Comparison of ENCODE assay signal across 10 mouse cellular contexts in genomic region chr1:136045774-136046173, GRCm38 (mm10). TPM values are rescaled to one million over a fixed set of nuclear protein-coding genes. Genes with fewer than 3 reads are reported as not detected.
DNase-seq lines count a peak whose midpoint lies in the region; ATAC-seq and TF ChIP-seq lines count a peak whose summit lies in the region.
"Had no signal": no experiment of that assay in that cellular context is flagged by ENCODE, and none has a peak within 500 bp of the region (broad histone marks: within the 10 kb centered on the region; RNA-seq: fewer than 3 reads in every experiment).

No protein-coding gene starts in this region.

- H3K4me1 ChIP-seq in neural tube, embryonic 15.5 days, result peaks cover 12% of the 10 kb centered on the region
- H3K4me1 ChIP-seq in embryonic facial prominence, embryonic 14.5 days (ENCODE audit: control insufficient read depth, insufficient read depth, low read length), result peaks cover 3% of the 10 kb centered on the region; the same call in 1 of the 2 replicates
- H3K4me1 ChIP-seq in intestine, postnatal 0 days (replicated peaks; ENCODE audit: control insufficient read depth, insufficient read depth, low read length), result no peaks in the 10 kb centered on the region
- no peaks in the 10 kb centered on the region for H3K4me1 ChIP-seq in liver, adult 2 months (ENCODE audit: control insufficient read depth, insufficient read depth, low read length)

- no peaks in the 10 kb centered on the region for H3K79me2 ChIP-seq in liver, adult 2 months (ENCODE audit: control insufficient read depth, insufficient read depth, low read length)

- peak; percentile 52 for DNase-seq in neural tube, embryonic 10.5 days (ENCODE audit: extremely low spot score, low spot score)
- peak; percentile 69 for DNase-seq in adrenal gland, postnatal 14 days
- peak; percentile 59 for DNase-seq in embryonic facial prominence, embryonic 14.5 days (ENCODE audit: low spot score)
- peak; percentile 24 for DNase-seq in liver, adult 2 months (ENCODE audit: extremely low read depth, low read depth, low spot score)
- DNase-seq in ovary, postnatal 14 days (ENCODE audit: low spot score), result peak; percentile 42
- peak; percentile 64 for DNase-seq in thymus, postnatal 25 days

- H3K9me3 ChIP-seq in neural tube, embryonic 15.5 days (replicated peaks), result no peaks in the 10 kb centered on the region
- H3K9me3 ChIP-seq in embryonic facial prominence, embryonic 14.5 days (ENCODE audit: control insufficient read depth, low read length), result no peaks in the 10 kb centered on the region
- no peaks in the 10 kb centered on the region for H3K9me3 ChIP-seq in intestine, postnatal 0 days (ENCODE audit: control insufficient read depth)
- H3K9me3 ChIP-seq: heart, embryonic 13.5 days; neural tube, embryonic 13.5 days had no signal

- no peak overlapping the region for H3K9ac ChIP-seq in neural tube, embryonic 15.5 days (replicated peaks)
- H3K9ac ChIP-seq in embryonic facial prominence, embryonic 14.5 days (ENCODE audit: low read depth, low read length), result no peak overlapping the region
- H3K9ac ChIP-seq in intestine, postnatal 0 days (ENCODE audit: low read depth, low read length), result no peak overlapping the region
- H3K9ac ChIP-seq in liver, adult 2 months (ENCODE audit: low read depth, low read length), result no peak overlapping the region
- H3K9ac ChIP-seq: heart, embryonic 13.5 days; neural tube, embryonic 13.5 days had no signal

- peak; percentile 83 for TF ChIP-seq CTCF in intestine, postnatal 0 days (IDR thresholded peaks at IDR 0.05; ENCODE audit: low read depth)
- peak; percentile 84 for TF ChIP-seq CTCF in liver, adult 2 months (IDR thresholded peaks at IDR 0.05; ENCODE audit: low read depth, low read length)

- no peak overlapping the region for H3K4me2 ChIP-seq in neural tube, embryonic 15.5 days
- no peak overlapping the region for H3K4me2 ChIP-seq in embryonic facial prominence, embryonic 14.5 days (ENCODE audit: low read depth, low read length)
- H3K4me2 ChIP-seq in intestine, postnatal 0 days (replicated peaks; ENCODE audit: low read depth), result no peak overlapping the region
- H3K4me2 ChIP-seq: heart, embryonic 13.5 days; neural tube, embryonic 13.5 days had no signal

- 11% methylated on average over 4 of the region's 4 CpGs for WGBS in neural tube, embryonic 15.5 days
- WGBS in embryonic facial prominence, embryonic 14.5 days, result 12% methylated on average over 4 of the region's 4 CpGs
- 20% methylated on average over 4 of the region's 4 CpGs for WGBS in intestine, postnatal 0 days
- WGBS in liver, adult 2 months, result 14% methylated on average over 4 of the region's 4 CpGs

- no peak for TF ChIP-seq POLR2A in liver, adult 2 months (IDR thresholded peaks at IDR 0.05; ENCODE audit: extremely low read depth, insufficient read depth, low read length)

- no peak overlapping the region for H3K27ac ChIP-seq in neural tube, embryonic 15.5 days (replicated peaks)
- no peak overlapping the region for H3K27ac ChIP-seq in embryonic facial prominence, embryonic 14.5 days (replicated peaks; ENCODE audit: low read depth, low read length)
- no peak overlapping the region for H3K27ac ChIP-seq in intestine, postnatal 0 days (ENCODE audit: low read depth, low read length)
- no peak overlapping the region for H3K27ac ChIP-seq in liver, adult 2 months (replicated peaks; ENCODE audit: insufficient read depth, low read depth, low read length)
- H3K27ac ChIP-seq: heart, embryonic 13.5 days; neural tube, embryonic 13.5 days had no signal

- no peak for ATAC-seq in neural tube, embryonic 15.5 days (ENCODE audit: low FRiP score)
- no peak for ATAC-seq in embryonic facial prominence, embryonic 14.5 days (ENCODE audit: low read depth)
- no peak for ATAC-seq in intestine, postnatal 0 days

- peaks cover 27% of the 10 kb centered on the region for H3K27me3 ChIP-seq in neural tube, embryonic 15.5 days (replicated peaks)
- peaks cover 24% of the 10 kb centered on the region for H3K27me3 ChIP-seq in embryonic facial prominence, embryonic 14.5 days (replicated peaks; ENCODE audit: control insufficient read depth, insufficient read depth, low read length)
- peaks cover 38% of the 10 kb centered on the region for H3K27me3 ChIP-seq in intestine, postnatal 0 days (replicated peaks; ENCODE audit: control insufficient read depth, insufficient read depth, low read length)
- peaks cover 6% of the 10 kb centered on the region; the same call in 1 of the 2 replicates for H3K27me3 ChIP-seq in liver, adult 2 months (ENCODE audit: control insufficient read depth, insufficient read depth, low read length)

- no peaks in the 10 kb centered on the region for H3K36me3 ChIP-seq in neural tube, embryonic 15.5 days
- no peaks in the 10 kb centered on the region for H3K36me3 ChIP-seq in embryonic facial prominence, embryonic 14.5 days (ENCODE audit: control insufficient read depth, insufficient read depth, low read length)
- no peaks in the 10 kb centered on the region for H3K36me3 ChIP-seq in intestine, postnatal 0 days (ENCODE audit: control insufficient read depth, insufficient read depth)
- no peaks in the 10 kb centered on the region for H3K36me3 ChIP-seq in liver, adult 2 months (ENCODE audit: control insufficient read depth, insufficient read depth, low read length)
- H3K36me3 ChIP-seq: heart, embryonic 13.5 days; neural tube, embryonic 13.5 days had no signal

- H3K4me3 ChIP-seq in neural tube, embryonic 15.5 days (replicated peaks), result no peak overlapping the region
- no peak overlapping the region for H3K4me3 ChIP-seq in embryonic facial prominence, embryonic 14.5 days (ENCODE audit: low read depth, low read length)
- H3K4me3 ChIP-seq in intestine, postnatal 0 days (ENCODE audit: low read depth, low read length), result no peak overlapping the region
- H3K4me3 ChIP-seq in liver, adult 2 months (ENCODE audit: insufficient read depth, low read depth, low read length), result no peak overlapping the region
- H3K4me3 ChIP-seq: heart, embryonic 13.5 days; neural tube, embryonic 13.5 days had no signal

RNA-seq across cellular contexts. Expression of gene Ascl5, which starts 4.8 kb away (rescaled TPM):
- not detected in 2 replicates for polyA plus RNA-seq in neural tube, embryonic 15.5 days (2015; fragmentation: Nextera tagmentation; extraction: Ambion mirVana)
- total RNA-seq in adrenal gland, postnatal 14 days (2021), result not detected in 2 replicates
- 0.67 TPM in 1 of 2 replicates, not detected in the other for polyA plus RNA-seq in embryonic facial prominence, embryonic 14.5 days (2014; fragmentation: Nextera tagmentation; extraction: Ambion mirVana)
- not detected in 2 replicates for polyA plus RNA-seq in intestine, postnatal 0 days (2015; fragmentation: Nextera tagmentation; extraction: Ambion mirVana)
- not detected in 2 replicates for total RNA-seq in liver, adult 2 months (2014; rRNA removed)
- not detected in 2 replicates for polyA plus RNA-seq in liver, adult 2 months (2012; rRNA removed)
- polyA plus RNA-seq: heart, embryonic 13.5 days; neural tube, embryonic 13.5 days had no signal

RNA-seq across cellular contexts. Expression of gene Cacna1s, which starts 6.8 kb away (rescaled TPM):
- polyA plus RNA-seq in neural tube, embryonic 15.5 days (2015; fragmentation: Nextera tagmentation; extraction: Ambion mirVana), result 0.75 and 1.1 TPM in 2 replicates
- total RNA-seq in adrenal gland, postnatal 14 days (2021), result 0.26 and 0.30 TPM in 2 replicates
- 11.2 and 12.1 TPM in 2 replicates for polyA plus RNA-seq in embryonic facial prominence, embryonic 14.5 days (2014; fragmentation: Nextera tagmentation; extraction: Ambion mirVana)
- polyA plus RNA-seq in intestine, postnatal 0 days (2015; fragmentation: Nextera tagmentation; extraction: Ambion mirVana), result 0.08 and 0.22 TPM in 2 replicates
- 0.13 and 0.65 TPM in 2 replicates for total RNA-seq in liver, adult 2 months (2014; rRNA removed)
- polyA plus RNA-seq in liver, adult 2 months (2012; rRNA removed), result not detected in 2 replicates

RNA-seq across cellular contexts. Expression of gene Tmem9, which starts 37.8 kb away (rescaled TPM):
- polyA plus RNA-seq in neural tube, embryonic 15.5 days (2015; fragmentation: Nextera tagmentation; extraction: Ambion mirVana), result 188 and 194 TPM in 2 replicates
- 33.9 and 35.7 TPM in 2 replicates for total RNA-seq in adrenal gland, postnatal 14 days (2021)
- polyA plus RNA-seq in embryonic facial prominence, embryonic 14.5 days (2014; fragmentation: Nextera tagmentation; extraction: Ambion mirVana), result 93.3 and 112 TPM in 2 replicates
- polyA plus RNA-seq in intestine, postnatal 0 days (2015; fragmentation: Nextera tagmentation; extraction: Ambion mirVana), result 212 and 237 TPM in 2 replicates
- total RNA-seq in liver, adult 2 months (2014; rRNA removed), result 18.2 and 20.1 TPM in 2 replicates
- polyA plus RNA-seq in liver, adult 2 months (2012; rRNA removed), result 32.3 and 39.1 TPM in 2 replicates

RNA-seq across cellular contexts. Expression of gene Igfn1, which starts 39.6 kb away (rescaled TPM):
- not detected in 2 replicates for polyA plus RNA-seq in neural tube, embryonic 15.5 days (2015; fragmentation: Nextera tagmentation; extraction: Ambion mirVana)
- 0.08 TPM in 1 of 2 replicates, not detected in the other for total RNA-seq in adrenal gland, postnatal 14 days (2021)
- 0.09 TPM in 1 of 2 replicates, not detected in the other for polyA plus RNA-seq in embryonic facial prominence, embryonic 14.5 days (2014; fragmentation: Nextera tagmentation; extraction: Ambion mirVana)
- 0.03 and 0.09 TPM in 2 replicates for polyA plus RNA-seq in intestine, postnatal 0 days (2015; fragmentation: Nextera tagmentation; extraction: Ambion mirVana)
- not detected in 2 replicates for total RNA-seq in liver, adult 2 months (2014; rRNA removed)
- polyA plus RNA-seq in liver, adult 2 months (2012; rRNA removed), result not detected in 2 replicates
- polyA plus RNA-seq: heart, embryonic 13.5 days; neural tube, embryonic 13.5 days had no signal
